Mouse (Mus musculus): ENCODE results near the gene Flvcr1. TPM values are rescaled to one million over a fixed set of nuclear protein-coding genes. Genes with fewer than 3 reads are reported as not detected.

The Flvcr1 gene
- 10.9 and 13.3 TPM in 2 replicates for polyA plus RNA-seq (2012; rRNA removed)

GRCm38 (mm10) chr1:191026021-191026713 lies at the start of gene Flvcr1:
Gene Flvcr1 (minus strand): TSS chr1:191026158.
- DNase-seq (ENCODE audit: low read depth), result peak; percentile 86

GRCm38 (mm10) chr1:191075199-191075883 lies 49.4 kb upstream of the Flvcr1 start:
- no peak for DNase-seq (ENCODE audit: low read depth)

GRCm38 (mm10) chr1:191073486-191073885 lies 47.5 kb upstream of the Flvcr1 start:
- DNase-seq (ENCODE audit: low read depth), result no peak

- no peak for DNase-seq (ENCODE audit: low read depth)
Measured at GRCm38 (mm10) chr1:191073001-191073400, 47.0 kb upstream of the Flvcr1 start.

GRCm38 (mm10) chr1:191072329-191072913 lies 46.5 kb upstream of the Flvcr1 start:
- DNase-seq (ENCODE audit: low read depth), result no peak

GRCm38 (mm10) chr1:191071613-191072012 lies 45.7 kb upstream of the Flvcr1 start:
- no peak for DNase-seq (ENCODE audit: low read depth)

- DNase-seq (ENCODE audit: low read depth), result no peak
Measured at GRCm38 (mm10) chr1:191070259-191070658, 44.3 kb upstream of the Flvcr1 start.

- no peak for DNase-seq (ENCODE audit: low read depth)
Measured at GRCm38 (mm10) chr1:191068377-191068776, 42.4 kb upstream of the Flvcr1 start.

GRCm38 (mm10) chr1:191065188-191065587 lies 39.2 kb upstream of the Flvcr1 start:
- DNase-seq (ENCODE audit: low read depth), result no peak

- DNase-seq (ENCODE audit: low read depth), result no peak
Measured at GRCm38 (mm10) chr1:191064535-191064934, 38.6 kb upstream of the Flvcr1 start.

GRCm38 (mm10) chr1:191063700-191064099 lies 37.7 kb upstream of the Flvcr1 start:
- DNase-seq (ENCODE audit: low read depth), result no peak

GRCm38 (mm10) chr1:191062781-191063485 lies 37.0 kb upstream of the Flvcr1 start, which contains the start of the genes Tatdn3 and Nsl1:
Gene Tatdn3 (minus strand): TSS chr1:191062932.
Gene Nsl1 (plus strand): TSS chr1:191063012.
- DNase-seq (ENCODE audit: low read depth), result no peak

- DNase-seq (ENCODE audit: low read depth), result no peak
Measured at GRCm38 (mm10) chr1:191062241-191062780, 36.4 kb upstream of the Flvcr1 start.

GRCm38 (mm10) chr1:191057461-191057860 lies 31.5 kb upstream of the Flvcr1 start:
- no peak for DNase-seq (ENCODE audit: low read depth)

- DNase-seq (ENCODE audit: low read depth), result no peak
Measured at GRCm38 (mm10) chr1:191055533-191055873, 29.5 kb upstream of the Flvcr1 start.

- no peak for DNase-seq (ENCODE audit: low read depth)
Measured at GRCm38 (mm10) chr1:191054870-191055532, 29.0 kb upstream of the Flvcr1 start.

GRCm38 (mm10) chr1:191053555-191053954 lies 27.6 kb upstream of the Flvcr1 start:
- DNase-seq (ENCODE audit: low read depth), result no peak

GRCm38 (mm10) chr1:191046231-191046824 lies 20.4 kb upstream of the Flvcr1 start:
- DNase-seq (ENCODE audit: low read depth), result peak; percentile 81

GRCm38 (mm10) chr1:191045264-191045663 lies 19.3 kb upstream of the Flvcr1 start:
- DNase-seq (ENCODE audit: low read depth), result no peak

GRCm38 (mm10) chr1:191042688-191043087 lies 16.7 kb upstream of the Flvcr1 start:
- DNase-seq (ENCODE audit: low read depth), result no peak

- no peak for DNase-seq (ENCODE audit: low read depth)
Measured at GRCm38 (mm10) chr1:191042106-191042505, 16.1 kb upstream of the Flvcr1 start.

Measured in gonadal fat pad, adult 2 months (tissue).